Mouse (Mus musculus): ENCODE data around the gene Dhdh.
"Not testable (repeated sequence)": the region's sequence is repeated elsewhere in the genome, so short reads cannot be mapped to it uniquely, and the experiment has no call there.

The Dhdh gene

GRCm38 (mm10) chr7:45509912-45510787 is 21.5 kb upstream of the Dhdh start, which contains the start of gene Nucb1:
Gene Nucb1, minus strand, starts transcription at chr7:45510406.
- DNase-seq (ENCODE audit: low spot score in 2 of 2): peak; percentile 83 to 86

- no peak for DNase-seq (ENCODE audit: low spot score in 2 of 2)
Measured at GRCm38 (mm10) chr7:45509181-45509882, 20.7 kb upstream of the Dhdh start.

- no peak for DNase-seq (ENCODE audit: low spot score in 2 of 2)
Measured at GRCm38 (mm10) chr7:45508561-45508960, 20.0 kb upstream of the Dhdh start.

- DNase-seq (ENCODE audit: low spot score in 2 of 2): no peak
Measured at GRCm38 (mm10) chr7:45507583-45507982, 19.0 kb upstream of the Dhdh start.

- no peak for DNase-seq (ENCODE audit: low spot score in 2 of 2)
Measured at GRCm38 (mm10) chr7:45498427-45498826, 9.8 kb upstream of the Dhdh start.

- DNase-seq (ENCODE audit: low spot score in 2 of 2): no peak
Measured at GRCm38 (mm10) chr7:45494548-45494947, 5.9 kb upstream of the Dhdh start.

GRCm38 (mm10) chr7:45492951-45493350 is 4.3 kb upstream of the Dhdh start:
- no peak for DNase-seq (ENCODE audit: low spot score in 2 of 2)

- DNase-seq (ENCODE audit: low spot score in 2 of 2): no peak
Measured at GRCm38 (mm10) chr7:45492225-45492844, 3.7 kb upstream of the Dhdh start.

GRCm38 (mm10) chr7:45491264-45491663 is 2.7 kb upstream of the Dhdh start:
- no peak for DNase-seq (ENCODE audit: low spot score in 2 of 2)

GRCm38 (mm10) chr7:45490822-45491221 is 2.2 kb upstream of the Dhdh start:
- DNase-seq (ENCODE audit: low spot score in 2 of 2): no peak

GRCm38 (mm10) chr7:45489578-45489977 is 973 bp upstream of the Dhdh start:
- no peak for DNase-seq (ENCODE audit: low spot score in 2 of 2)

- no peak for DNase-seq (ENCODE audit: low spot score in 2 of 2)
Measured at GRCm38 (mm10) chr7:45487861-45488292, 728 bp downstream of the Dhdh start.

- DNase-seq (ENCODE audit: low spot score in 2 of 2): no peak
Measured at GRCm38 (mm10) chr7:45486761-45487415, 1.7 kb downstream of the Dhdh start, which contains the start of gene Gm45808. Gene Gm45808, minus strand, starts transcription at chr7:45486811.

- DNase-seq (ENCODE audit: low spot score in 2 of 2): no peak
Measured at GRCm38 (mm10) chr7:45486158-45486557, 2.4 kb downstream of the Dhdh start.

- not testable (repeated sequence) for DNase-seq (ENCODE audit: low spot score in 2 of 2)
Measured at GRCm38 (mm10) chr7:45484985-45485384, 3.6 kb downstream of the Dhdh start.

- no peak for DNase-seq (ENCODE audit: low spot score in 2 of 2)
Measured at GRCm38 (mm10) chr7:45482166-45482565, 6.4 kb downstream of the Dhdh start.

- no peak for DNase-seq (ENCODE audit: low spot score in 2 of 2)
Measured at GRCm38 (mm10) chr7:45481374-45481927, 7.2 kb downstream of the Dhdh start, which contains the start of gene Tulp2. Gene Tulp2, plus strand, starts transcription at chr7:45481877.

GRCm38 (mm10) chr7:45480310-45480709 is 8.3 kb downstream of the Dhdh start:
- DNase-seq (ENCODE audit: low spot score in 2 of 2): not testable (repeated sequence)

GRCm38 (mm10) chr7:45478774-45479173 is 9.8 kb downstream of the Dhdh start:
- DNase-seq (ENCODE audit: low spot score in 2 of 2): no peak

GRCm38 (mm10) chr7:45477003-45477402 is 11.6 kb downstream of the Dhdh start:
- DNase-seq (ENCODE audit: low spot score in 2 of 2): no peak

GRCm38 (mm10) chr7:45476453-45476852 is 12.2 kb downstream of the Dhdh start:
- no peak for DNase-seq (ENCODE audit: low spot score in 2 of 2)
